Mouse (Mus musculus): ENCODE data around the gene Lelp1.

GRCm38 (mm10) chr3:92110790-92111189 is 31.8 kb downstream of the Lelp1 start:
- TF ChIP-seq MAFK (IDR thresholded peaks at IDR 0.05; ENCODE audit: insufficient read depth, low read depth, low read length) (no peak), HCFC1 (IDR thresholded peaks at IDR 0.05; ENCODE audit: borderline replicate concordance, insufficient read depth, low read length) (no peak), ZC3H11A (IDR thresholded peaks at IDR 0.05; ENCODE audit: borderline replicate concordance, low read depth, low read length) (no peak)

All from ES-E14 (cell line).